Mouse (Mus musculus) neutrophil, adult 59 days (primary cell): ENCODE data around the gene Ckmt2. TPM values are rescaled to one million over a fixed set of nuclear protein-coding genes. Genes with fewer than 3 reads are reported as not detected.

Experiments used
- total RNA-seq, 2 experiments: library from RNA; stranded (reverse); gene quantifications; 1 replicate in 1 of 2; 2 replicates in 1 of 2; pipeline ENCODE4 v1.2.4; 2023

Ckmt2 gene
- total RNA-seq: not detected

GRCm38 (mm10) chr13:91876741-91877349, at the start of gene Ckmt2:
TSS of gene Ckmt2 (minus strand) at chr13:91876885.

DNA sequence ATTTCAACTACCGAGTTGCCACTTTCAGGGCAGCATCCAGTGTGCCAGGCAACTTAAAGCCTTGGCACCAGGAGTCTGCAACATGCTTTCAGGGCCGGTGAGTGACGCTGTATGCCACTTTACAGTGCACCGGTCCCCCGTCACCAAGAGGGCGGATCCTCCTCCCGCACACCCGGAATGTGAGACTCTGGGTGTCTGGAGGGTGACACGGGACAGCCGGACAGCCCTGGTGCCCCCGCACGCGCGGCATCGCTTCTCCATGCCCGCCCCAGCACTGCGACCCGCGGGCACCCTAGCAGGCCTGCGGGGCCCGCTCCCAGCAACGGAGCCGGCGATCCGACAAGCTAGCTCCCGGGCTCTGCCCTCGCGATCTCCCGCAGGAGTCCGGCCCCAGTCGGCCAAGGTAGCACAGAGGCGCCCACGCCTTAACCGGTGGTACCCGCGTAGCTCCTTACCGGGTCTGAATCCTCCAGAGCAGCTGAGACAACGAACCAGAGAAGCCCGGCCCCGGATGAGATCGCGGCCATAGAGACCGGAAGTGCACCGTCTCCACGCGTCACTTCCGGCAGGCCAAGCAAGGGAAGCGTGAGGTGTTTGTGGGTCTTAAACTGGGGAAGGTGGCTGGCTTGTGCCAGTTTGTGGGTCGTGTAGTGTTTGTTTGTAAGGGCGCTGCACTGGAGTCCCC, 69.4 kb downstream of the Ckmt2 start, which contains the start of gene Zcchc9:
Gene Zcchc9, minus strand, starts transcription at position 551 of the 685 bp plus-strand sequence.

Other genes starting within 250 kb of the Ckmt2 start
- not detected for gene Acot12, start 135.4 kb downstream of the Ckmt2 start, total RNA-seq
- gene Zcchc9, start 69.2 kb downstream of the Ckmt2 start, total RNA-seq: 10 to 100 TPM; 22.0 to 23.5 TPM